Mouse (Mus musculus): ENCODE data around the gene Prss16. TPM values are rescaled to one million over a fixed set of nuclear protein-coding genes. Genes with fewer than 3 reads are reported as not detected.

Prss16 gene
- polyA plus RNA-seq, 1 experiment: 0.73 TPM

DNA sequence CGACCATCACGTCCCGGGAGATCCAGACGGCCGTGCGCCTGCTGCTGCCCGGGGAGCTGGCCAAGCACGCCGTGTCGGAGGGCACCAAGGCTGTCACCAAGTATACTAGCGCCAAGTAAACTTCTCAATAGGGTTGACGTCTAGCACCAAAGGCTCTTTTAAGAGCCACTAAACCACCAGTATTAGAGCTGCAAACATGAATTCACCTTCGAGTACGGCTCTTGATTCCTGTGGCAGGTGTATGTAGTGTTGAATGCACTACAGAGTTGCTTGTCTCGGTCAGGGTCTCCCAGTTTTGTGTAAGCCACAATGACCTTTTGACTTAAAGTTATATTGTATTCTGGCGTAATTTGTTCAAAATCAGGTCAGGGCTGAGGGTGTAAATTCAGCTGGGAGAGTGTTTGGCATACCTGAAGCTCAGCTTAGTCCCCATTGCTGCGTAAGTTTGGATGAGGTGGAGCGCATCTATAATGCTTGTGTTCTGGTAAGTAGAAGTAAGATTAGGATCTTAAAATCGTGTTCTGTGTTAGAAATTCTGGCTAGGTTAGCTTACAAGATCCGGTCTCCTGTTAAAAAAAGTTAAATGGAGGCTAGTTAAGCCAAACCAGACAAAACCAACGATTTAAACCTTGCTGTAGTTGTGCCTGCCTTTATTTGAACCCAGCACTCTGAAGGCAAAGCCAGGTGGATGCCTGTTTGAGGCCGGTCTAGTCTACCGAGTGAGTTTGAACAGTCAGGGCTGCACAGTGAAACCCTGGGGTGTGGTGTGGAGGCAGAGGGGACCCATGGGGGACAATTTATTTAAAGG is 26.8 kb upstream of the Prss16 start:
- DNase-seq (ENCODE audit: low spot score): no peak

GRCm38 (mm10) chr13:22035267-22036148 is 26.0 kb upstream of the Prss16 start, which contains the start of the genes Hist1h2ah and Hist1h2bk:
Gene Hist1h2ah (minus strand): TSS chr13:22035568.
Gene Hist1h2bk (plus strand): TSS chr13:22035870.
- DNase-seq (ENCODE audit: low spot score): peak; percentile 46

DNA sequence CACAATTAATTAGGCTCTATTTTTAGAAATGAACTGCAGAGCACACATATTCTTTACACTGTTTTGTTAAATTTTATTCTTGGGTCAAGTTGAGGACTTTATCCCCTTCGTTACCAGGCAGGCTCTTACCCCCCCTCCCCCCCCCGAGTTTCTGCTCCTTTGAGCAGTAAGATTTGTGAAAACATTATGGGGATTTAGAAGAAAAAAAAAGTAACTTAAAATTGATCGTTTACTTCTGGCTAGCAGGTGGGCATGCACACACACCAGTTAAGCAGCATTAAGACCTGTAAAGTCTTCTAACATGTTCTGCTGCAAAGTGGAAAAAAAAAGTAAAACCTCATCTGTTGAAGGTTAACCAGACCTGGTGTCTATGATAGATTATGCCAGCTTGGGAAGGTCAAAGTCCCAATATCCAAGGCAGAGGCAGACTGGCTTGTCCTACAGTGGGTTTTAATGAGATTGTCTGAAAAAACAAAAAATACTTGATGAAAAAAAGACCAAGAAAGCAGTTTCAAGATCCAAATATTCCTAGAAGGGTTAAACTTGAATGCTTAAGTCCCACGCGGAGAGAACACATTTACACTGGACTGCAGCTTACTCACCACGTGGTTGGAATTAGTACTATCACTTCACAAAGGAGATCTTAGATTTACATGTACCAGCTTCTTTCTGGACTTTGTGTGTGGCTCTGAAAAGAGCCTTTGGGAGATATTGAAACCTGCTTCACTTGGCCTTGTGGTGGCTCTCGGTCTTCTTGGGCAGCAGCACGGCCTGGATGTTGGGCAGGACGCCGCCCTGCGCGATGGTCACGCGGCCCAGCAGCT is 25.1 kb upstream of the Prss16 start:
- no peak for DNase-seq (ENCODE audit: low spot score)

DNA sequence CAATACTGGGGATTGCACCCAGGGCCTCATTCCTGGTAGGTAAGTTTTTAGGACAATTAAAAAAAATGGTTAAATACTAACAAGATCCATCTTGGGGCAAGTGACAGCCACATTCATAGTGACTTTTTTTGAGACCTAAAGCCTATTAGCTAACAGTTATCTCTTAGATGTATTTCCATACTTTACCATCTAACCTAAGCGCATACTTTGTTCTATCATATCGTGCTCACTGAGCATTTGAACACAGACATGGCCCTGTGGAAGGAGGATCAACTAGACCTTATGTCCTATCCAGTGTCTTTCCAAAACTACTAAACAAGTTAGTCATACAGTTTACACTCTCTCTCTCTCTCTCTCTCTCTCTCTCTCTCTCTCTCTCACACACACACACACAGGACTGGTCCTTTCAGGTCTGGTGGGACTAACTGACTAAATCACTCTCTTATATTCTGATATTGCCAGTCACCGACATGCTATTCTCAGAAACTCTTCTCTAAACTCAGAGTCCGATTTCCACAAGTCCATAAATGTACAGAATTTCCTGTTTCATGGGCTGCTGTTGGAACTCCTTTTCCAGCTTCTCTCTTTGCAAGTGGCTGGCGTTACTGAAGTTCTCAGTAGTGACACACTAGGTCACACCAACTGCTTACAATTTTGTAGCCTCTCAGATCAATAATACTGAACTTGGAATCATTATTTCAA is 24.4 kb upstream of the Prss16 start:
- no peak for DNase-seq (ENCODE audit: low spot score)

GRCm38 (mm10) chr13:22030493-22030892 is 21.0 kb upstream of the Prss16 start:
- DNase-seq (ENCODE audit: low spot score): no peak

- no peak for DNase-seq (ENCODE audit: low spot score)
These were observed 20.4 kb upstream of the Prss16 start for GRCm38 (mm10) chr13:22029928-22030327.

- DNase-seq (ENCODE audit: low spot score): peak; percentile 90
These were observed 19.3 kb upstream of the Prss16 start for GRCm38 (mm10) chr13:22028673-22029460.

DNA sequence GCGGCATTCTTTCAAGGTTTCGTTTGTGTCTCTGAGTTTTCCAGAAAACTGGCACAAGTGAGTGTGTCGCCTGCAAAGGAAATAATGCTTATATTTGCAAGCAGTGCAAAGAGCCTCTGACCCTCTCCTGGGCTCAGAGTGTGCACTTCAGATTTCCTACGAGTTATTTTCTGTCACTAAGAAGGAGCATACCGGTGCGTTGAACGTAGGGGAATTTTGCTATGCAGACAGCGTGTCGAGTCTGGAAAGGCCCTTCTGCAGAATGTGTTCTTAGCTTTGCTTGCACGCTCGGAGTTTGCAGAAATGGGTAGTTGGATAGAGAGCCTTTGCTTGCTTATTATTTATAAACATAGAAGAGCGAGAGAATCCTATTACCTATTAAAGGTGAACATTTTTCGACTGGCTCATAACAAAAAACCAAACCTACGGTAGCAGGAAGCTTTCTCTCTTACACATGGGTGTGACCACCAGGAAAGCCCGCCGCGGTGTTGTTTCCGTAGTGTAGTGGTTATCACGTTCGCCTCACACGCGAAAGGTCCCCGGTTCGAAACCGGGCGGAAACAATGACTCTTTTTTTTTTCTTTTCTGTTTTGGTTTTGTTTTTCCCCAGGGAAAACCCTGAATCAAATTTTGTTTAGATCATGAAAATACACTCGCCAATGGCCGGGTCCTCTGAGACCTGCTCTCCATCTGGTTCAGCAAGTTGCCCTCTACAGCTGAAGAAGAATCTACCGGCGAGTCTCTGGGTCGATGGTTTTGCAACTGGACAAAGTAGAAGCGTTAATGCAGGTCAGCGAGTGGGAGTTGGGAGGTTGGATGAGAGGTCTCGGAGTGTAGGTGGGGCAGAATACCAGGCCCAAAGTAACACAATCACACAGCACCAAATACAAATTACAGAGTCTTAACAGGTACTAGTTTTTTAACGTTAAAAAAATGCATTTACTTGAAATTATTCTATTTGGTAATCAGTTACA is 16.8 kb upstream of the Prss16 start:
- DNase-seq (ENCODE audit: low spot score): peak; percentile 76

DNA sequence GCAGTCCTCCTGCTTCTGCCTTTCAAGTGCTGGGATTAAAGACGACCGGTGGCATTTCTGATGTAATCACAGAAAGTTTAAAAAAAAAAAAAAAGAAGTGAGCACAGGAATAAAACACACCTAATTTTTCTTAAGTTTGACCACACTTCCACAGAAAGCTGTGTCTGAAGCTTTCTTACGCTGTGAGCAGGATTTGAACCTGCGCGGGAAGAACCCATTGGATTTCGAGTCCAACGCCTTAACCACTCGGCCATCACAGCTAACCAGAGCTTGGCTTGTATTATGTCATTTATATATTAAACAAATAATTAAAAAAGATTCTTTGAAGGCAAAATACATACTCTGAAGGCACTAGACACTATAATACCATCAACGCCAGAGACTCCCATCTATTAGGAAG is 12.7 kb upstream of the Prss16 start:
- no peak for DNase-seq (ENCODE audit: low spot score)

DNA sequence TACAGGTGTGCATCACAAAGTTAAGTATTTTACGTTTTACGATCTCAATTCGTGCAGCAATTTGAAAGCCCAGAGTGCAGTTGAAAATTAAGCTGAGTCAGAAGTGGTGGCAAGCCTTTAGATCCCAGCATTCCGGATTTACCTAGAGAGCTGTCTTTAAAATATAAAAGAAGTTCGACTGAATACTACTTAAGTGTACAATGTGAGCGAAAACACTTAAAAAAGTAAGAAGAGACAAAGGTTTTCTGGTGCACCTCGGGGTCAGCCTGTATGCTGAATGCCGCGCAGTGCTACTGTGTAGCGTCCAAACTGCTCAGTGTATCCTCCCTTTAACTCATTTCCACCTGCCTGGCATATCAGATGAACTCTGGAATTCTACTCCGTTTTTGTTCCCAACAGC is 12.0 kb upstream of the Prss16 start:
- no peak for DNase-seq (ENCODE audit: low spot score)

GRCm38 (mm10) chr13:22020901-22021339 is 11.4 kb upstream of the Prss16 start:
- DNase-seq (ENCODE audit: low spot score): no peak

- no peak for DNase-seq (ENCODE audit: low spot score)
These were observed 10.6 kb upstream of the Prss16 start for GRCm38 (mm10) chr13:22019934-22020835.

- no peak for DNase-seq (ENCODE audit: low spot score)
These were observed 6.2 kb upstream of the Prss16 start for GRCm38 (mm10) chr13:22015479-22016450.

GRCm38 (mm10) chr13:22014411-22014845 is 4.9 kb upstream of the Prss16 start:
- no peak for DNase-seq (ENCODE audit: low spot score)

GRCm38 (mm10) chr13:22013716-22014115 is 4.2 kb upstream of the Prss16 start:
- no peak for DNase-seq (ENCODE audit: low spot score)

GRCm38 (mm10) chr13:22008707-22009106 is 835 bp downstream of the Prss16 start:
- DNase-seq (ENCODE audit: low spot score): no peak

- no peak for DNase-seq (ENCODE audit: low spot score)
These were observed 1.7 kb downstream of the Prss16 start for GRCm38 (mm10) chr13:22007872-22008271.
